Mouse (Mus musculus) testis, adult 2 months (tissue): ENCODE results near the gene Spg20.

Experiments used
- CTCF ChIP-seq: fragments of 200-500 bp; IDR thresholded peaks from 2 replicates; pipeline ENCODE4 v1.5.1; 2012; ENCODE audit warnings: low read depth, mild to moderate bottlenecking, inconsistent platforms, low read length, moderate library complexity; ENCODE audit not compliant: control insufficient read depth, insufficient read depth, insufficient replicate concordance
- POLR2A ChIP-seq: fragments of 200-500 bp; IDR thresholded peaks from 2 replicates; pipeline ENCODE4 v1.6.1; 2012; ENCODE audit warnings: low read depth, mild to moderate bottlenecking, inconsistent platforms, low read length, moderate library complexity; ENCODE audit not compliant: control insufficient read depth

- no peak for TF ChIP-seq CTCF
- TF ChIP-seq POLR2A = no peak
Measured at GRCm38 (mm10) chr3:55109097-55109496, 2.8 kb upstream of the Spg20 start.
